Mouse (Mus musculus): ENCODE results near the gene Taf4.

Gene Taf4

GRCm38 (mm10) chr2:179931741-179932140 is 44.7 kb downstream of the Taf4 start:
- no peak for DNase-seq

- no peak for DNase-seq
These were observed 47.3 kb downstream of the Taf4 start for GRCm38 (mm10) chr2:179929166-179929565.

GRCm38 (mm10) chr2:179924038-179924437 is 52.4 kb downstream of the Taf4 start:
- DNase-seq: no peak

- no peak for DNase-seq
These were observed 55.3 kb downstream of the Taf4 start for GRCm38 (mm10) chr2:179921021-179921653.

GRCm38 (mm10) chr2:179920042-179920441 is 56.4 kb downstream of the Taf4 start:
- no peak for DNase-seq

GRCm38 (mm10) chr2:179916877-179917673 is 59.4 kb downstream of the Taf4 start:
- peak; percentile 75 to 78 for DNase-seq

- no peak for DNase-seq
These were observed 62.2 kb downstream of the Taf4 start for GRCm38 (mm10) chr2:179914246-179914645.

- no peak for DNase-seq
These were observed 63.1 kb downstream of the Taf4 start for GRCm38 (mm10) chr2:179913349-179913748.

GRCm38 (mm10) chr2:179912911-179913310 is 63.5 kb downstream of the Taf4 start:
- no peak for DNase-seq

- no peak for DNase-seq
These were observed 79.5 kb downstream of the Taf4 start for GRCm38 (mm10) chr2:179896949-179897348.

GRCm38 (mm10) chr2:179891048-179891447 is 85.4 kb downstream of the Taf4 start:
- DNase-seq: no peak

GRCm38 (mm10) chr2:179884561-179884960 is 91.9 kb downstream of the Taf4 start:
- DNase-seq: peak in 1 of 2 experiments; percentile 15

- DNase-seq: peak; percentile 32 to 36
These were observed 98.8 kb downstream of the Taf4 start for GRCm38 (mm10) chr2:179877551-179878215.

GRCm38 (mm10) chr2:179875147-179875546 is 101.3 kb downstream of the Taf4 start:
- DNase-seq: peak; percentile 36 to 42

GRCm38 (mm10) chr2:179873315-179873714 is 103.1 kb downstream of the Taf4 start:
- DNase-seq: peak; percentile 15 to 22

- no peak for DNase-seq
These were observed 103.7 kb downstream of the Taf4 start for GRCm38 (mm10) chr2:179872724-179873123.

GRCm38 (mm10) chr2:179869871-179870270 is 106.6 kb downstream of the Taf4 start:
- no peak for DNase-seq

GRCm38 (mm10) chr2:179867669-179868068 is 108.8 kb downstream of the Taf4 start:
- no peak for DNase-seq

GRCm38 (mm10) chr2:179865097-179865496 is 111.3 kb downstream of the Taf4 start:
- no peak for DNase-seq

GRCm38 (mm10) chr2:179863266-179863665 is 113.2 kb downstream of the Taf4 start:
- DNase-seq: no peak

- DNase-seq: no peak
These were observed 113.8 kb downstream of the Taf4 start for GRCm38 (mm10) chr2:179862676-179863075.

Measured in thymus, postnatal 36 days (tissue).